Mouse (Mus musculus) heart, adult 18-20 months (tissue): ENCODE data around the gene Gfra4. TPM values are rescaled to one million over a fixed set of nuclear protein-coding genes. Genes with fewer than 3 reads are reported as not detected.

Experiments
- microRNA-seq, 2 experiments: library from miRNA; unstranded; fragments of <30 nt; microRNA quantifications; one replicate each; pipeline ENCODE4 v1.2.0; 2022
- total RNA-seq, 2 experiments: library from RNA; stranded (reverse); gene quantifications; 2 replicates each; pipeline ENCODE4 v1.2.3; 2021

The Gfra4 gene
- total RNA-seq, 2 experiments from 2014 or later, result 6.2 to 10.2 TPM

Small RNA genes lying within 50 kb of the gene (microRNA-seq; reads per million reads assigned to microRNA genes)
- gene Mir6973b, result 0 to 0.27 reads per million in 2 experiments

Other genes with a start within 250 kb of the Gfra4 start
- 10 to 100 TPM; 47.4 to 50.7 TPM for gene 4930402H24Rik, start 136.7 kb downstream of the Gfra4 start, total RNA-seq
- gene Atrn, start 136.6 kb downstream of the Gfra4 start, total RNA-seq, result 10 to 100 TPM; 22.3 to 24.5 TPM
- gene Adam33, start 20.7 kb upstream of the Gfra4 start, total RNA-seq, result 1 to 10 TPM; 1.3 to 1.9 TPM
- gene Siglec1, start 43.7 kb upstream of the Gfra4 start, total RNA-seq, result 1 to 10 TPM; 1.9 to 6.5 TPM
- gene Hspa12b, start 84.2 kb upstream of the Gfra4 start, total RNA-seq, result 10 to 100 TPM; 30.6 to 30.7 TPM
- not detected for gene Gm11037, start 90.4 kb upstream of the Gfra4 start, total RNA-seq
- 10 to 100 TPM in 1 of 2 experiments, 1 to 10 TPM in 1; 9.7 to 17.7 TPM for gene 1700037H04Rik, start 117.0 kb upstream of the Gfra4 start, total RNA-seq
- gene Cenpb, start 137.0 kb upstream of the Gfra4 start, total RNA-seq, result 10 to 100 TPM; 76.7 to 79.6 TPM
- gene Cdc25b, start 143.9 kb upstream of the Gfra4 start, total RNA-seq, result 1 to 10 TPM; 2.9 to 5.9 TPM
- 1 to 10 TPM; 4.7 to 5.5 TPM for gene Spef1, start 144.2 kb upstream of the Gfra4 start, total RNA-seq
- 10 to 100 TPM; 36.7 to 41.7 TPM for gene Ap5s1, start 164.0 kb upstream of the Gfra4 start, total RNA-seq
- gene Mavs, start 191.0 kb upstream of the Gfra4 start, total RNA-seq, result 10 to 100 TPM; 64.0 to 78.2 TPM
- 10 to 100 TPM; 21.4 to 23.1 TPM for gene Pank2, start 219.4 kb upstream of the Gfra4 start, total RNA-seq